Mouse (Mus musculus) cortical plate, adult 2 months (tissue): ENCODE measurements around the gene Gpr152.

Experiments
- CTCF ChIP-seq: fragments of 200-500 bp; IDR thresholded peaks from 2 replicates; pipeline ENCODE4 v1.5.1; 2011; ENCODE audit warnings: mild to moderate bottlenecking, control low read depth, low read length; ENCODE audit not compliant: insufficient read depth; ENCODE audit errors: extremely low read depth
- POLR2A ChIP-seq: fragments of 200-500 bp; IDR thresholded peaks from 2 replicates; pipeline ENCODE4 v1.6.1; 2011; ENCODE audit warnings: mild to moderate bottlenecking, low read length, control low read depth; ENCODE audit not compliant: insufficient read depth; ENCODE audit errors: extremely low read depth

GRCm38 (mm10) chr19:4147782-4148490 is 8.3 kb downstream of the Gpr152 start:
- no peak for TF ChIP-seq CTCF
- TF ChIP-seq POLR2A: no peak
